Comparison of ENCODE assay signal across 23 mouse cellular contexts in genomic region chr11:22805171-22805570, GRCm38 (mm10). TPM values are rescaled to one million over a fixed set of nuclear protein-coding genes. Genes with fewer than 3 reads are reported as not detected.
A peak's percentile ranks its signal among the peaks of the same experiment; 100 is the strongest.
DNase-seq lines count a peak whose midpoint lies in the region; ATAC-seq lines count a peak whose summit lies in the region.
"Had no signal": no experiment of that assay in that cellular context is flagged by ENCODE, and none has a peak within 500 bp of the region (broad histone marks: within the 10 kb centered on the region; RNA-seq: fewer than 3 reads in every experiment).

No protein-coding gene starts in this region.

- no peak for ATAC-seq in midbrain, embryonic 11.5 days (ENCODE audit: low FRiP score)
- ATAC-seq in midbrain, embryonic 16.5 days = no peak
- ATAC-seq in liver, embryonic 11.5 days (replicated peaks; ENCODE audit: low FRiP score) = no peak
- ATAC-seq: activated CD4-positive, CD25-positive, alpha-beta regulatory T cell, adult 4 months; CD4-positive, CD25-positive, alpha-beta regulatory T cell, adult 4 months; Patski had no signal

- no peaks in the 10 kb centered on the region for H3K9me3 ChIP-seq in midbrain, embryonic 11.5 days (ENCODE audit: control insufficient read depth, low read length)
- no peaks in the 10 kb centered on the region for H3K9me3 ChIP-seq in midbrain, embryonic 16.5 days (replicated peaks; ENCODE audit: control insufficient read depth, low read length, poor library complexity, severe bottlenecking)
- H3K9me3 ChIP-seq in liver, embryonic 11.5 days (ENCODE audit: control insufficient read depth, low read length) = no peaks in the 10 kb centered on the region
- H3K9me3 ChIP-seq: G1E had no signal

- no peaks in the 10 kb centered on the region for H3K27me3 ChIP-seq in midbrain, embryonic 11.5 days (ENCODE audit: control insufficient read depth, insufficient read depth, low read length)
- no peaks in the 10 kb centered on the region for H3K27me3 ChIP-seq in midbrain, embryonic 16.5 days (ENCODE audit: control insufficient read depth, insufficient read depth, low read depth, low read length)
- H3K27me3 ChIP-seq in liver, embryonic 11.5 days (replicated peaks; ENCODE audit: control insufficient read depth, insufficient read depth, low read length) = no peaks in the 10 kb centered on the region
- H3K27me3 ChIP-seq: CH12.LX, Patski had no signal

- H3K27ac ChIP-seq in midbrain, embryonic 11.5 days (ENCODE audit: low read depth, low read length) = no peak overlapping the region
- no peak overlapping the region for H3K27ac ChIP-seq in midbrain, embryonic 16.5 days (ENCODE audit: low read length)
- no peak overlapping the region for H3K27ac ChIP-seq in liver, embryonic 11.5 days (ENCODE audit: low read depth, low read length)

- no peaks in the 10 kb centered on the region for H3K36me3 ChIP-seq in midbrain, embryonic 11.5 days (ENCODE audit: control insufficient read depth, insufficient read depth, low read length)
- no peaks in the 10 kb centered on the region for H3K36me3 ChIP-seq in midbrain, embryonic 16.5 days (ENCODE audit: control insufficient read depth, insufficient read depth, low read length)
- no peaks in the 10 kb centered on the region for H3K36me3 ChIP-seq in liver, embryonic 11.5 days (ENCODE audit: control insufficient read depth, insufficient read depth, low read length)

- H3K4me2 ChIP-seq in midbrain, embryonic 11.5 days = no peak overlapping the region
- H3K4me2 ChIP-seq in midbrain, embryonic 16.5 days (ENCODE audit: low read length) = no peak overlapping the region
- no peak overlapping the region for H3K4me2 ChIP-seq in liver, embryonic 11.5 days

- peak; percentile 54 for DNase-seq in midbrain, embryonic 11.5 days (ENCODE audit: low spot score, missing footprints)
- DNase-seq in R1 (ENCODE audit: low read depth, low spot score) = peak; percentile 60
- peak; percentile 55 for DNase-seq in ZHBTc4 (ENCODE audit: low read depth, low spot score)
- no peak for DNase-seq in gastrocnemius, postnatal 10 days
- DNase-seq in liver, embryonic 11.5 days (ENCODE audit: low spot score) = no peak
- DNase-seq: adrenal gland, adult 2 months; adrenal gland, adult 8-10 months; adrenal gland, postnatal 10 days; adrenal gland, postnatal 14 days; adrenal gland, postnatal 25 days; adrenal gland, postnatal 36 days; B cell, adult 2 months; cerebellum, adult 11 months; cerebellum, adult 11-12 months; cerebellum, adult 18-20 months; cerebellum, adult 2 months; cerebellum, adult 8-10 months had no signal

- H3K9ac ChIP-seq in midbrain, embryonic 11.5 days (ENCODE audit: low read length) = no peak overlapping the region
- no peak overlapping the region for H3K9ac ChIP-seq in midbrain, embryonic 16.5 days (ENCODE audit: low read depth, low read length)
- no peak overlapping the region for H3K9ac ChIP-seq in liver, embryonic 11.5 days (ENCODE audit: low read depth, low read length)

- H3K4me1 ChIP-seq in midbrain, embryonic 11.5 days (ENCODE audit: control insufficient read depth, insufficient read depth, low read length) = no peaks in the 10 kb centered on the region
- H3K4me1 ChIP-seq in midbrain, embryonic 16.5 days (ENCODE audit: control insufficient read depth, insufficient read depth, low read length) = no peaks in the 10 kb centered on the region
- peaks cover 23% of the 10 kb centered on the region for H3K4me1 ChIP-seq in liver, embryonic 11.5 days (replicated peaks; ENCODE audit: control insufficient read depth, insufficient read depth, low read length)

- H3K4me3 ChIP-seq in midbrain, embryonic 11.5 days (ENCODE audit: low read depth, low read length) = no peak overlapping the region
- H3K4me3 ChIP-seq in midbrain, embryonic 16.5 days (ENCODE audit: low read depth, low read length) = no peak overlapping the region
- no peak overlapping the region for H3K4me3 ChIP-seq in liver, embryonic 11.5 days (ENCODE audit: low read depth, low read length)

- 86% methylated on average over 1 of the region's 1 CpGs for WGBS in midbrain, embryonic 11.5 days
- WGBS in midbrain, embryonic 16.5 days = 78% methylated on average over 1 of the region's 1 CpGs
- 70% methylated on average over 1 of the region's 1 CpGs for WGBS in liver, embryonic 11.5 days

RNA-seq across cellular contexts. Expression of gene B3gnt2, which starts 55.6 kb away (rescaled TPM):
- polyA plus RNA-seq in midbrain, embryonic 11.5 days (2014; fragmentation: Nextera tagmentation; extraction: Ambion mirVana) = 1.8 and 1.9 TPM in 2 replicates
- 1.6 and 3.5 TPM in 2 replicates for polyA plus RNA-seq in midbrain, embryonic 16.5 days (2015; fragmentation: Nextera tagmentation; extraction: Ambion mirVana)
- total RNA-seq in gastrocnemius, postnatal 10 days (2021) = 1 to 10 TPM; 4.0 to 4.4 TPM
- polyA plus RNA-seq in liver, embryonic 11.5 days (2014; fragmentation: Nextera tagmentation; extraction: Ambion mirVana) = 3.9 and 6.6 TPM in 2 replicates

Comparison
In these comparisons a context has a peak if more than half of its experiments do, and no peak if none do; other contexts are left out.
1. DNase-seq: peak in midbrain, embryonic 11.5 days (single experiment), R1 (single experiment) and ZHBTc4 (single experiment); none in gastrocnemius, postnatal 10 days (single experiment) and liver, embryonic 11.5 days (single experiment).